Mouse (Mus musculus) embryonic facial prominence, embryonic 14.5 days (tissue): ENCODE measurements around the gene Col12a1. TPM values are rescaled to one million over a fixed set of nuclear protein-coding genes. Genes with fewer than 3 reads are reported as not detected.
A peak's percentile ranks its signal among the peaks of the same experiment; 100 is the strongest.

ENCODE experiments used
- ATAC-seq: fragments of 200-750 bp; cut with Nextera tagmentation; 2 replicates; pipeline ENCODE4 v1.8.0; 2017; ENCODE audit warnings: low read depth, moderate number of reproducible peaks, moderate TSS enrichment
- DNase-seq: peaks from one replicate; pipeline ENCODE4 v3.0.0-alpha.2; 2015; ENCODE audit warnings: low spot score
- H3K27ac ChIP-seq: fragments of 300-500 bp; sonication (generic); replicated peaks from 2 replicates; pipeline ENCODE4 v1.5.1; 2014; ENCODE audit warnings: low read depth, mild to moderate bottlenecking, low read length, moderate library complexity
- H3K27me3 ChIP-seq: fragments of 300-500 bp; sonication (generic); replicated peaks from 2 replicates; pipeline ENCODE4 v1.6.1; 2014; ENCODE audit warnings: low read length; ENCODE audit not compliant: control insufficient read depth, insufficient read depth
- H3K36me3 ChIP-seq: fragments of 300-500 bp; sonication (generic); 2 replicates; pipeline ENCODE4 v1.6.1; 2014; ENCODE audit warnings: low read length, mixed read lengths; ENCODE audit not compliant: control insufficient read depth, insufficient read depth
- H3K4me1 ChIP-seq: fragments of 300-500 bp; sonication (generic); 2 replicates; pipeline ENCODE4 v1.6.1; 2014; ENCODE audit warnings: antibody characterized with exemption, low read length; ENCODE audit not compliant: control insufficient read depth, insufficient read depth
- H3K4me2 ChIP-seq: fragments of 300-500 bp; sonication (generic); 2 replicates; pipeline ENCODE4 v1.6.1; 2014; ENCODE audit warnings: low read depth, mild to moderate bottlenecking, low read length, moderate library complexity, mixed read lengths
- H3K4me3 ChIP-seq: fragments of 300-500 bp; sonication (generic); 2 replicates; pipeline ENCODE4 v1.5.1; 2014; ENCODE audit warnings: low read depth, mild to moderate bottlenecking, low read length
- H3K9ac ChIP-seq: fragments of 300-500 bp; sonication (generic); 2 replicates; pipeline ENCODE4 v1.6.1; 2014; ENCODE audit warnings: low read depth, mild to moderate bottlenecking, low read length, moderate library complexity, mixed read lengths
- H3K9me3 ChIP-seq: fragments of 300-500 bp; sonication (generic); 2 replicates; pipeline ENCODE4 v1.6.1; 2016; ENCODE audit warnings: low read length; ENCODE audit not compliant: control insufficient read depth
- WGBS: fragments of 180-500 bp; shearing (Covaris S2); extraction: QIAGEN DNeasy Blood & Tissue Kit; methylation state at CpG from one replicate; pipeline ENCODE4 v1.1.7; 2014; 5-methylcytosine and 5-hydroxymethylcytosine counted together
- polyA plus RNA-seq: library from polyadenylated mRNA; unstranded; fragments of >200 nt; fragmentation: Nextera tagmentation; extraction: Ambion mirVana; gene quantifications from 2 replicates; pipeline ENCODE4 v1.2.1, GENCODE M21; 2014

The Col12a1 gene
- polyA plus RNA-seq, 1 experiment from 2014 or later: 301 TPM

DNA sequence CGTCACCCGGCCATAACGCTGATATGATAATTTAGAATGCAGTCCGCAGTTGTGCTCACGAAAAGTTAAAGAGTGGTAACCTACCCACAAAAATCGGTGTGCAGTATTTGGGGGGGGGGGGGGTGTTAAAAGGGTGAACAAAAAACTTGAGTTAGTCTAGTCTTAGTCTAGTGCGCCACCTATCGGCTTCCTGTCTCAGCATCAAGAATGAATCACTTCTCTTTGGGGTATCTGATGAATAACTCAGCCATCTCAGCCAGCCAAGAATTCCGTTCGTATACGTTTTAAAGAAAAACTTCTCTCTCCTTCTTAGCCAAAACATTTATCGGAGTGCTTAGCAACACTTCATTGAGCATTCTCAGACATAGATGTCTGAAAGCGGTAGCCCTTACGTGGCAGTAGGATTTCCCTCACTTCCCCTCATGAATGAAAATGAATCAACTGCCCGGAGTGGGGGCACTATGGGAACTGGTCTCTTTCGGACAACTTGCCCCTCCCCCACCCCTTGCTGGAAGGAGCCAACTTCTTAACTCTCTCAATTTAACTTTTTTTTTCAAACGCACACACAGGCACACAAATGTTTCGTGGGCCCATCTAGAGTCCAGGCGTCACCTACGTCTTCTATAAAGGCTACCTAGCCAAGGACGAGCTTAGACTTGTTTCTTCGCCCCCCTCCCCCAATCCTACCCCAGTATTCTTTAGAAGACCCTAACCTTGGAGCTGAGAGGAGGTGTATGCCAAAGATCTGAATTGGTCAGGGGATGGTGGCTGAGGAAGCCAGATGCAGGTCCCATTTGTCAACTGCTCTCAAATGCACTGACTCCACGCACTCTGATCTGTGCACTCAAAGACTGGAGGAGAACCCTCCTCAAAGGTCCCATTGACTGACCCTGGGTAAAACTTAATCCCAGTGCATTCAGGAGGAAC is 1.5 kb downstream of the Col12a1 start:
- H3K27me3 ChIP-seq: peaks cover 10% of the 10 kb centered on the region; the same call in 1 of the 2 replicates
- peak; percentile 95 for DNase-seq
- H3K9ac ChIP-seq: peak overlapping the region; percentile 86
- ATAC-seq: no peak
- H3K9me3 ChIP-seq: no peaks in the 10 kb centered on the region
- peak overlapping the region; percentile 69 for H3K4me2 ChIP-seq
- WGBS: 4% methylated on average over 23 of the region's 23 CpGs
- H3K27ac ChIP-seq: peak overlapping the region; percentile 93
- H3K36me3 ChIP-seq: no peaks in the 10 kb centered on the region
- H3K4me3 ChIP-seq: peak overlapping the region; percentile 56
- peaks cover 23% of the 10 kb centered on the region for H3K4me1 ChIP-seq

GRCm38 (mm10) chr9:79716496-79716895 is 2.1 kb downstream of the Col12a1 start:
- Histone ChIP-seq H3K27me3 (peaks cover 10% of the 10 kb centered on the region; the same call in 1 of the 2 replicates), H3K27ac (peak overlapping the region; percentile 93), H3K4me3 (peak overlapping the region; percentile 56), H3K9ac (peak overlapping the region; percentile 55), H3K36me3 (no peaks in the 10 kb centered on the region), H3K4me1 (peaks cover 23% of the 10 kb centered on the region), H3K4me2 (peak overlapping the region; percentile 69), H3K9me3 (no peaks in the 10 kb centered on the region)
- 25% methylated on average over 5 of the region's 5 CpGs for WGBS
- ATAC-seq (no peak), DNase-seq (peak; percentile 19)

DNA sequence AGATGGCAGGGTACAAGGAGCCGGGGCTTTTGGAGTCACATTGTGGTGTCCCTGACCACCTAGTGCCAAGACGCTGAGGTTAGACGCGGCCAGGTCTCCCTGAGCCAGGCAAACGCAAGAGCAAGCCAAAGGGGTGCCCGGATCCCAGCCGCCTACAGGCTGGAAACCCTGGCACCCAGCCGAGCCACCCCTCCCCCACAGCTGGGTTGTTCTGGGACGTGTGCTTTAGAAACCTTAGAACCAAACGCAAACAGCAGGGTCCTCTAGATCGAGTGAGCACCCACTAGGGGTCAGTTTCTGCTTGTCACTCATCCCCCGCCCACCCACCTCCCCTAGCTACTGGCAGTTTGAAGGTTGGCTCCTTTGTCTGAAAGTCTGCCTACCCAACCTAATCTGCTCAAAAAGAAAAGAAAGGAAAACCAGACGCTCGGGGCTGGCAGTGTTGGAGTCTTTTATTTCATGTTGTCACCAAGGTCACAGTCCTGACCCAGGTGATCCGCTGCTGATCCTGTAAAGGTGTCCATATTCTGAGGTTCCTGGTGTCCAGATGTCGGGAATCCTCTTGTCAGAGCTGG is 4.1 kb downstream of the Col12a1 start:
- Histone ChIP-seq H3K27ac (0 out of 2 replicates have a peak overlapping the region, but pooled peaks have one; percentile 21), H3K9me3 (no peaks in the 10 kb centered on the region), H3K4me2 (peak overlapping the region; percentile 69), H3K36me3 (peaks cover 4% of the 10 kb centered on the region; the same call in 1 of the 2 replicates), H3K9ac (peak overlapping the region; percentile 49), H3K27me3 (no peaks in the 10 kb centered on the region), H3K4me1 (peaks cover 19% of the 10 kb centered on the region), H3K4me3 (peak overlapping the region; percentile 28)
- 7% methylated on average over 16 of the region's 16 CpGs for WGBS
- peak; percentile 55; the same call in 1 of the 2 replicates for ATAC-seq
- DNase-seq: peak; percentile 72

DNA sequence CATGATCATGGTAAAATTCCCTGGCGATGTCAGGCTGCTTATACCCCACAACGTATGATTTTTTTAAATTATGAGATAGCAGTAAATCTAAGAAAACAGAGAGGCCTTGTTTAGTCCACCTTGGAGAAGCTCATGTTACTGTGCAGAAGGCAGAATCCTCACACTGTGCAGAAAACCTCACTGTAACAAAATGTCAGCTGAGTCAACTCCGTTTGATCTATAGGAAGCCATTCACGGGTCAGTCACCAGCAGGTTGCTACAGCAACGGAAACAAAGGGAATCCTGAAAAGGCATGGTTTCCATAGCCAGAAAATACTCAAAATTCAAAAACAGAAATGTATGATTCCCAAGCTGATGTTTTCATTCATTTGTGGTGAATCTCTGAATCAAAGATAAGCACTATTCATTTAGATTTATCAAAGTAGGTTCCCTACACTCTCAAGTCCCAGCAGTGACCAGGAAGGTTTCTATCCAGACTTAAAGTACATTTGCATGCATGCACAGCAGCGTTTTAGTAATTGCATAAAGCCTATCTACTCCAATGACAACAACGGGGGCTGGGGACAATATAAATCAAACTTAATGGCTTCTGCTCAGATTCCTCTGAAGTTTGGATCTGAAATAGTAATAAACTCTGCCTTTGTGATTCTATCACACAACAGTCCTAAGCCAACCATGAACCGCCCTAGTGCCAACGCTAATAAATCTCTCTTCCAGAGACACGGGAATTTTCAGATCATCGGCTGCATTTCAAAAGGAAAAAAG is 28.7 kb downstream of the Col12a1 start:
- H3K27ac ChIP-seq: no peak overlapping the region
- no peak for ATAC-seq
- H3K9ac ChIP-seq: no peak overlapping the region
- DNase-seq: no peak
- H3K4me2 ChIP-seq: no peak overlapping the region
- H3K36me3 ChIP-seq: peaks cover 32% of the 10 kb centered on the region
- H3K4me1 ChIP-seq: no peaks in the 10 kb centered on the region
- H3K4me3 ChIP-seq: no peak overlapping the region
- 64% methylated on average over 11 of the region's 11 CpGs for WGBS
- no peaks in the 10 kb centered on the region for H3K9me3 ChIP-seq
- H3K27me3 ChIP-seq: no peaks in the 10 kb centered on the region

DNA sequence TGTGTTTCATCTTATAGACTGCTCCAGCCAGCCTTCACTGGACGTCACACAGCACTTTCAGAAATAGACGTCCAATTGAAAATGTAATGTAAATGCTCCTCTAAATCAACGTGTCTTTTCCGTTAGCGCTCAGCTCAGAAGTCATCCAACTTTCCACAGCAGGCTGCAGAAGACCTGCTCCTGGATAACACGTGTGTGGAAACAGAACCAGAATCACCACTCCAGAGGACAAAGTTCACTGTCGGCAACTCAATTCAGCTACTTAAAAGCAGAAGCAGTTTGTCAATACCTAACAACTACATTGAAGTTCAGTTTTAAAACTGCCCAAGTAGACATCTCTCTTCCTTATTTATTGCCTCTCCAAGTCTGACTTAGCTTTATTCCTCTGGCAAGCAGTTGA is 29.3 kb downstream of the Col12a1 start:
- Histone ChIP-seq H3K27me3 (no peaks in the 10 kb centered on the region), H3K9me3 (no peaks in the 10 kb centered on the region), H3K36me3 (peaks cover 32% of the 10 kb centered on the region), H3K4me3 (no peak overlapping the region), H3K9ac (no peak overlapping the region), H3K27ac (no peak overlapping the region), H3K4me2 (no peak overlapping the region), H3K4me1 (no peaks in the 10 kb centered on the region)
- DNase-seq (no peak), ATAC-seq (no peak)
- WGBS: 78% methylated on average over 7 of the region's 7 CpGs

DNA sequence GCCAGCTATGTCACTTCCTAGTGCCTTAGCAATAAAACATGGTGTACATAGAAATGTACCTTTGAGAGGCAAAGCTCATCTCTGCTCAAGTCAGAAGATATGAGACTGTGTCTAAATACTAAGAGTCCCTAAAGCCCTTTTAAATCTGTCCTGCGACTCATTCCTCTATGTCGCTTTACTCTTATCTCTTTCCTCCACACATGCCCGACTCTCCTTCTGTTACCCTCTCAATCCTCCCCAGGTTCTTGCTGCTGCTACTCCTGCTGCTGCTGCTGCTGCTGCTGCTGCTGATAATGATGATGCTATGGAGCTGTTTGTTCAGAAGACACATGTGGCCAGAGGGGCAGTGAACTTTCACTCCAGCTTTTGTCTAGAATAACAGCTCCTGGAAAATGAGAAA is 31.4 kb downstream of the Col12a1 start:
- Histone ChIP-seq H3K9ac (no peak overlapping the region), H3K4me3 (no peak overlapping the region), H3K4me1 (no peaks in the 10 kb centered on the region), H3K4me2 (no peak overlapping the region), H3K36me3 (peaks cover 42% of the 10 kb centered on the region), H3K9me3 (no peaks in the 10 kb centered on the region), H3K27ac (no peak overlapping the region), H3K27me3 (no peaks in the 10 kb centered on the region)
- ATAC-seq: no peak
- 86% methylated on average over 3 of the region's 3 CpGs for WGBS
- DNase-seq: no peak

- no peak overlapping the region for H3K9ac ChIP-seq
- no peak overlapping the region for H3K4me2 ChIP-seq
- no peak overlapping the region for H3K4me3 ChIP-seq
- H3K27me3 ChIP-seq: no peaks in the 10 kb centered on the region
- no peak overlapping the region for H3K27ac ChIP-seq
- DNase-seq: no peak
- ATAC-seq: no peak
- 52% methylated on average over 1 of the region's 1 CpGs for WGBS
- H3K36me3 ChIP-seq: peaks cover 45% of the 10 kb centered on the region
- H3K4me1 ChIP-seq: no peaks in the 10 kb centered on the region
- H3K9me3 ChIP-seq: no peaks in the 10 kb centered on the region
These were observed 32.6 kb downstream of the Col12a1 start for GRCm38 (mm10) chr9:79686049-79686448.

DNA sequence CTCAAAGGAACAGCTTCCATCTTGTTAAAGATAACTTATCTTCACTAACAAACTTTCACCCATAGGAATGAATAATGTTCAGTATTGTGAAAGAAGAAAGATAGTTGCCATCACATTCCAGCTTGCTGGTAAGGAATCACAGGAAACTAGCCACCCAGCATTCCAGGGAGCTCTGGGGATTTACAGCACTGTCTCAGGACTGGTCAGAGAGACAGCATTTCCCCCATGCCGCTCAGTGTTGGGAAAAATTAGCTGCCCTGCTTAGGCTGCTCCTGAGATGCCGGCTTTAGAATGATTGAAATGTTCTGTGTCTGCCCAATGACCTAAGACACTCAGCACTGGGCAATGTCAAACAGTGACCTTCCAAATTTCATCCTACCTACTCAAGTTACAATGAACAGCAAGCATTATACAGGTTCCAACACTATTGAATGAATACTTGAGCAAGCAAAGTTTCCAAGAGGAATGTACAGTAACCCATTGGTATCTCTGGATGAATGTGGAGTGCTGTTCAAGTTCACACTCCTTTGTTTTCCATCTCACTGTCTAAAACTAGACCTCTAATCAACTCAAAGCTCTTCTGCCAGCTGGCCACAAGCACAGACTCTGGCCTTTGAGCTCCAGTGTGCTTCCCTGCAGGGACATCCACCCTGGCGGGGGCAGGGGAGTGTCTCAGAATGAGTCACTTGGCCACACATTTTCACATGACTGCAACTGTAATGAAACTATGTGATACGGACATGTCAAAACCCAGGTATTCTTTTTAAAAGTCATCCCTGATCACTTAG is 38.0 kb downstream of the Col12a1 start:
- Histone ChIP-seq H3K27me3 (no peaks in the 10 kb centered on the region), H3K36me3 (peaks cover 64% of the 10 kb centered on the region), H3K27ac (no peak overlapping the region), H3K9ac (no peak overlapping the region), H3K9me3 (no peaks in the 10 kb centered on the region), H3K4me3 (no peak overlapping the region), H3K4me2 (no peak overlapping the region), H3K4me1 (no peaks in the 10 kb centered on the region)
- no peak for ATAC-seq
- 59% methylated on average over 4 of the region's 4 CpGs for WGBS
- DNase-seq: no peak
